Comparison of ENCODE assay signal across 9 mouse cellular contexts in the genomic region with DNA sequence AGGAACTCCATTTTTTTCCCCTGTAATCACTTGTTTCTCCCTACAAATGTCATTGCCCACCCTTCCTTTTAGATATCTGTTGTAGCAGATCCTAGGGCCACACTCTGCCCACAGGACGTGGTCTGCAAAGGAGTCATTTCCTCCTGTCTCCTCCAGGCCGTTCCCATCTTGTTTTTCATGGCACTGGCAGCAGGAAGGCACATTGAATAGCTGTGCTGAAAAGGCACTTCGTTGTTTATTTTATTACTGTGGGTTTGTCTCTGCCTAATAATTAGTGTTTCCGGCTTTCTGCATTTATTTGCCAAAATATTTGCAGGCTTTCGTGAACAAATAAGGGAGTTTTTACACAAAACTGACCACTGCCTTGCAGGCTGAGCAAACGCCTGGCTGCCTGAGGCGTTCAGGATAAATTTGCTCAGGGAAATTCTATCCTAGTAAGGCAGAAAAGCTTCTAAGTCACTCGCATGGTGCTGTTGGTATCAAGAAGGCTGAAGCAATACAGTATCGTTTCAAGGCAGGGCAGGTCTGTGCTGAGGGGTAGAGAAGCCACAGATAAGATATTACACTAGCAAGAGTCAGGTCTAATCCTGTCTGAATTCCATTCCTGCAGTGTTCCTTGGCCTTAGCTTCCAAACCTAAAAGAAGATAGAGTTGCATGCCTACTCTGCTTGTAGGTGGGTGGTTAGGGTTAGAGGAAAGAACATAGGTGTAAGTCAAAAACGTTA.
DNase-seq lines count a peak whose midpoint lies in the region; ATAC-seq lines count a peak whose summit lies in the region.
"Had no signal": no experiment of that assay in that cellular context is flagged by ENCODE, and none has a peak within 500 bp of the region (broad histone marks: within the 10 kb centered on the region; RNA-seq: fewer than 3 reads in every experiment).

No protein-coding gene starts in this region.

- no peaks in the 10 kb centered on the region for H3K27me3 ChIP-seq in hindbrain, embryonic 16.5 days (replicated peaks; ENCODE audit: control insufficient read depth, insufficient read depth, low read length)
- no peaks in the 10 kb centered on the region for H3K27me3 ChIP-seq in hindbrain, embryonic 11.5 days (ENCODE audit: control insufficient read depth, insufficient read depth, low read length)
- no peaks in the 10 kb centered on the region for H3K27me3 ChIP-seq in heart, embryonic 11.5 days (ENCODE audit: control insufficient read depth, insufficient read depth, low read length)
- H3K27me3 ChIP-seq in forebrain, embryonic 13.5 days, result no peaks in the 10 kb centered on the region

- DNase-seq in hindbrain, embryonic 11.5 days (ENCODE audit: low spot score), result no peak
- peak; percentile 36 to 56 for DNase-seq in kidney, postnatal 36 days
- DNase-seq in urinary bladder, postnatal 25 days (ENCODE audit: low spot score), result no peak
- DNase-seq in cerebellum, adult 11-12 months, result no peak

- H3K4me1 ChIP-seq in hindbrain, embryonic 16.5 days (ENCODE audit: control insufficient read depth, insufficient read depth, low read depth, low read length), result peaks cover 18% of the 10 kb centered on the region
- no peaks in the 10 kb centered on the region for H3K4me1 ChIP-seq in hindbrain, embryonic 11.5 days (replicated peaks; ENCODE audit: control insufficient read depth, insufficient read depth, low read length)
- H3K4me1 ChIP-seq in heart, embryonic 11.5 days (ENCODE audit: control insufficient read depth, insufficient read depth, low read length), result peaks cover 40% of the 10 kb centered on the region
- H3K4me1 ChIP-seq in forebrain, embryonic 13.5 days, result peaks cover 17% of the 10 kb centered on the region

- H3K4me3 ChIP-seq in hindbrain, embryonic 16.5 days (ENCODE audit: low read length), result no peak overlapping the region
- H3K4me3 ChIP-seq in hindbrain, embryonic 11.5 days (ENCODE audit: low read depth, low read length), result no peak overlapping the region
- no peak overlapping the region for H3K4me3 ChIP-seq in heart, embryonic 11.5 days (ENCODE audit: low read depth, low read length)
- H3K4me3 ChIP-seq in forebrain, embryonic 13.5 days, result no peak overlapping the region

- no peak overlapping the region for H3K4me2 ChIP-seq in hindbrain, embryonic 16.5 days (ENCODE audit: low read length)
- H3K4me2 ChIP-seq in hindbrain, embryonic 11.5 days (replicated peaks; ENCODE audit: low read depth, low read length), result no peak overlapping the region
- H3K4me2 ChIP-seq in heart, embryonic 11.5 days, result peak overlapping the region; percentile 14; the same call in 1 of the 2 replicates
- H3K4me2 ChIP-seq in forebrain, embryonic 13.5 days, result no peak overlapping the region

- no peak overlapping the region for H3K9ac ChIP-seq in hindbrain, embryonic 16.5 days (ENCODE audit: low read depth, low read length)
- no peak overlapping the region for H3K9ac ChIP-seq in hindbrain, embryonic 11.5 days (ENCODE audit: low read depth, low read length)
- no peak overlapping the region for H3K9ac ChIP-seq in heart, embryonic 11.5 days (ENCODE audit: low read depth, low read length)
- no peak overlapping the region for H3K9ac ChIP-seq in forebrain, embryonic 13.5 days

- no peaks in the 10 kb centered on the region for H3K36me3 ChIP-seq in hindbrain, embryonic 16.5 days (ENCODE audit: control insufficient read depth, insufficient read depth, low read length)
- H3K36me3 ChIP-seq in hindbrain, embryonic 11.5 days (ENCODE audit: control insufficient read depth, insufficient read depth, low read length), result no peaks in the 10 kb centered on the region
- H3K36me3 ChIP-seq in heart, embryonic 11.5 days (ENCODE audit: control insufficient read depth, insufficient read depth, low read length), result no peaks in the 10 kb centered on the region
- no peaks in the 10 kb centered on the region for H3K36me3 ChIP-seq in forebrain, embryonic 13.5 days (ENCODE audit: poor library complexity, severe bottlenecking)

- 65% methylated on average over 10 of the region's 10 CpGs for WGBS in hindbrain, embryonic 16.5 days
- WGBS in hindbrain, embryonic 11.5 days, result 80% methylated on average over 10 of the region's 10 CpGs
- WGBS in heart, embryonic 11.5 days (ENCODE audit: insufficient replicate concordance), result 30% methylated on average over 10 of the region's 10 CpGs
- WGBS in forebrain, embryonic 13.5 days, result 75% methylated on average over 10 of the region's 10 CpGs

- no peak for ATAC-seq in hindbrain, embryonic 16.5 days
- ATAC-seq in hindbrain, embryonic 11.5 days (ENCODE audit: low FRiP score), result no peak
- ATAC-seq in heart, embryonic 11.5 days (replicated peaks; ENCODE audit: insufficient number of reproducible peaks, low FRiP score, low TSS enrichment), result no peak
- peak; percentile 66 for ATAC-seq in megakaryocyte-erythroid progenitor cell, adult 5-6 weeks (replicated peaks; ENCODE audit: low FRiP score, low TSS enrichment, poor library complexity, severe bottlenecking)
- no peak for ATAC-seq in forebrain, embryonic 13.5 days
- ATAC-seq: forebrain, embryonic 14.5 days had no signal

- no peaks in the 10 kb centered on the region for H3K9me3 ChIP-seq in hindbrain, embryonic 16.5 days (ENCODE audit: control insufficient read depth, low read length)
- H3K9me3 ChIP-seq in hindbrain, embryonic 11.5 days (ENCODE audit: control insufficient read depth, low read length), result no peaks in the 10 kb centered on the region
- no peaks in the 10 kb centered on the region for H3K9me3 ChIP-seq in heart, embryonic 11.5 days (replicated peaks; ENCODE audit: control insufficient read depth, low read length)
- H3K9me3 ChIP-seq in forebrain, embryonic 13.5 days (replicated peaks), result no peaks in the 10 kb centered on the region

- H3K27ac ChIP-seq in hindbrain, embryonic 16.5 days (ENCODE audit: low read depth, low read length), result peak overlapping the region; percentile 14; the same call in 1 of the 2 replicates
- H3K27ac ChIP-seq in hindbrain, embryonic 11.5 days (ENCODE audit: low read depth, low read length), result no peak overlapping the region
- H3K27ac ChIP-seq in heart, embryonic 11.5 days (ENCODE audit: low read depth, low read length), result peak overlapping the region; percentile 66
- H3K27ac ChIP-seq in forebrain, embryonic 13.5 days, result no peak overlapping the region

Comparison
In these comparisons a context has a peak if more than half of its experiments do, and no peak if none do; other contexts are left out.
1. H3K27ac ChIP-seq: peak in hindbrain, embryonic 16.5 days (single experiment) and heart, embryonic 11.5 days (single experiment); none in hindbrain, embryonic 11.5 days (single experiment) and forebrain, embryonic 13.5 days (single experiment).
2. DNase-seq: peak in kidney, postnatal 36 days (2 of 2); none in hindbrain, embryonic 11.5 days (single experiment), urinary bladder, postnatal 25 days (single experiment) and cerebellum, adult 11-12 months (single experiment).